Mouse (Mus musculus): ENCODE measurements around the gene Gm21188. TPM values are rescaled to one million over a fixed set of nuclear protein-coding genes. Genes with fewer than 3 reads are reported as not detected.
"Not testable (repeated sequence)": the region's sequence is repeated elsewhere in the genome, so short reads cannot be mapped to it uniquely, and the experiment has no call there.

The Gm21188 gene
- total RNA-seq, 1 experiment from 2014 or later: 0.30 TPM

DNA sequence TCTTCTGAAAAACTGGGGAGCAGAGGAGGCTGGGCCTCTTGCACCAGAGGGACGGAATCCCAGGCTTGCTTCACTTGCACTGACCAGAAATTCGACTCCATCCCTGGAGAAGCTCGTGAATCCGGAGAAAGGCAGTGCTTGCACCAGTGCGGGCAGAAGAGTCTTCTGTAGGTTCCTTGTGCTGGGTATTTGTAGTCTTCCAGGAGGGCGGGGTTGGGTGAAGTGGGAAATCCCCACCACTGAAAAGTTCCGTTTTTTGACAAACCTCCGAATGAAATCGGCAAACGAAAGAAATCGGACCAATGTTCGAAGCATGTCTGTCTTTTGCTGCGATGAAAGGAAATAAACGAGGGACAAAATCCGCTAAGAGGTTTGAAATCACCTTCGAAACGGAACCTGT lies 25.1 kb downstream of the Gm21188 start, which contains the start of gene Gm36079:
Gm36079 (minus strand) TSS at position 101 of the 400 bp plus-strand sequence.
- not testable (repeated sequence) for DNase-seq

DNA sequence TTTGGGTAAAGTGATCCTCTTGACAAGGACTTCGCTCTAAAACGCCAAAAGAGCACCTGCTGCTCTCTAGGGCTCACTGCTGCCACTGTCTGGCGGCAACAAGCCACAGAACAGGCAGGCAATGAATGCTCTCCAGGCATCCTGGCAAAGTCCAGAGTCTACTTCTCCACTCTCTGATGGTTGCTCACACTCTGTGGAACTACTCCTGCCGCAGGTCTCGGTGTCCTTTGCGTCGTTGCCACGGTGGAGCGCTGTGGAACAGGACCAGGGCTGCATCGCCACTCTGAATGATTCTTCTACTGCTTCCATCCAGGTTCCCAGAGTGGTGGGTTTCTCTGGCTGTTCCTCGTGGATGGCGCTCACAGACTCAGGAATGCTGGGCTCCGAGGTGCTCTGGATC lies 25.6 kb downstream of the Gm21188 start:
- not testable (repeated sequence) for DNase-seq

DNA sequence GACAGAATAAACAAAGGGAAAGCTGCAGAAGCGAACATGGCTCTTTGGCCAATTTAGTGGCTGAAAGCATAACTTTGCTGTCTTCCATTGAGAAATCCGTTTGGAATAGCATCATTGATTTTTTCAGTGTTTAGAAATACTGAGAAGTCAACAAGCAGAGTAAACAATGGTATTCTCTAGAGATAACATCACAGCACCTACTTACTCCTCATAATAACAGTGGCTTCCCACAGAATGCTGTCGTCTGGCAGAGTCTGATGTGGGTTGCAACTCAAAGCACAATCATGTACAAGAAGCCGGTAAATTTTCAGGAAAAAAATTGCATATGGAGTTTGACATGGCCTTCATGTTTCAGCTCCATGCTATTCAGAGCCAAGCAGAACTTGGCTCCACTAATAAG lies 26.4 kb downstream of the Gm21188 start:
- not testable (repeated sequence) for DNase-seq

DNA sequence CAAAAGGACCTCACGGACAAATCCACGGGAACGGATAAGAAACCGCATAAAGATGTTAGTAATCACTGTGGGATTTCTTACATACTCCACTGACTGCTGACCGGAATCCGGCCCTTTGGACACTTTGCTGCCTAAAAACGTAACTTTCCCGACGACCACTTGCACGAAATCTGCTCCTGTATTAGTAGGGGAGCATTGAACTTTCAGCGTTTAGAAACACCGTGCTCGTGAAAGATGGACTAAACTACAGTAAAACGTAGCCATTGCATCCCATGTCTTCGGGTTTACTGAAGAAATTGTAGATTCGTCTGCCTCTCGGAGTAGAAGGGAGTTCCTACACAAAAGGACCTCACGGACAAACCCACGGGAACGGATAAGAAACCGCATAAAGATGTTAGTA lies 27.0 kb downstream of the Gm21188 start:
- DNase-seq: not testable (repeated sequence)

DNA sequence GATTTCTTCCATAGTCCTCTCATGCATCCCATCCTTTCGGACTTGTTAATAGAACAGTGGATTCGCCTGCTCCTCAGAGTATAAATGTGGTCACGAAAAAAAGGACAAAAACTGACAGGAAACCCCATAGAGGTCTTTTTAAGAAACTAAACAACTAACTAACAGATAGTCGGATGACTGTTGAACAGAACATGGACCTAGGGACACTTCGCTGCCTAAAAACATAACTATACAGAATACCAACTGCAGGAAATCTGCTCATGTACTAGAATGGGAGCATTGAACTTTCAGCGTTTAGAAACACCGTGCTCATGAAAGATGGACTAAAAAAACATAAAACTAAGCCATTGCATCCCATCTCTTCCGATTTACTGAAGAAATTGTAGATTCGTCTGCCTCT lies 27.4 kb downstream of the Gm21188 start:
- not testable (repeated sequence) for DNase-seq

DNA sequence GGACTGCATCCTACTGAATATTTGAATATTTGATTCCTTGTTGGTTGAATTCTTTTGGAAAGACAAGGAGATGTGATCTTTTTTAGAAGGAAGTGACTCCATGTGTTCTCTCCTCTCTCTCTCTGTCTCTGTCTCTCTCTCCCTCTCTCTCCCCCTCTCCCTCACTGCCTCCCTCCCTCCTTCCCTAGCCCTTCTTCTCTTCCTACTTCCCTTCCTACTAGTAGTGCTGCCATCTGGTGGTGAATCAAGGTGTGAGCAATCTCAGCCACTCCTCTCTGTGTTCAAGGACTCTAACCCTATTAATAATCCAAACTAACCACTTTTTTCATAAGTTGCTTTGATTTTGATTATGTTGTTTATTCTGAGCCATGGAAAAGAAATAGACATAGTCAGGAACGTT lies 30.5 kb downstream of the Gm21188 start:
- peak; percentile 19 for DNase-seq

DNA sequence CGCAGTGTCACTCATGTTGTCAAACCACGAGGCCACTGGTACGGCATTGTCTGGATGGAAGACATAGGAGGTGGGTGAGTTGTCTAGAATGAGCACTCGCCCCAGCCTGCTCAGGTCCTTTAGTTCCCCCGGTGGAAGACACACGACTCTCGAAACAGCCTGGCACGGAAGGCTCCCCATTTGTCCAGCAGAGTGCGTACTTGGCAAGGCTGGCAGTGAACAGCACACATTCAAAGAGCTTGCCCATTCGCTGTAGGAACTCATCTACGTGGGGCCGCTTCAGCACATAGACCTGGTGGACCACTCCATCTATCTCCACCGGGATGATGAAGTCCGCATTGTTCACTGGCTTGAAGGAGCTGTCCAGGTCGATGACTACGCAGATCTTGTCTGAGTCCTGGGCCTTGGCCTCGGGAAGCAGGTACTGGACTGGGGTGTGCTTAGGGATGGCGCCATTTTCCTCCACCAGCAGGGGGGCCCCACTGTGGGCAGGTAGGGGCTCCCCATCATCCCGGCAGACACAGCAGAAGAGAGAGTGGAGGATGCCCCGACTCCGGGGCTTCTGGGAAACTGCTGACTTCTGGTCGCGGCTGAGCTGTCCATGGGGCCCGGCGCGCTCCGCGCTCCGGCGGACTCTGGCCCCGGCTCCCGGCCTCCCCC lies 36.5 kb downstream of the Gm21188 start:
- not testable (repeated sequence) for DNase-seq

DNA sequence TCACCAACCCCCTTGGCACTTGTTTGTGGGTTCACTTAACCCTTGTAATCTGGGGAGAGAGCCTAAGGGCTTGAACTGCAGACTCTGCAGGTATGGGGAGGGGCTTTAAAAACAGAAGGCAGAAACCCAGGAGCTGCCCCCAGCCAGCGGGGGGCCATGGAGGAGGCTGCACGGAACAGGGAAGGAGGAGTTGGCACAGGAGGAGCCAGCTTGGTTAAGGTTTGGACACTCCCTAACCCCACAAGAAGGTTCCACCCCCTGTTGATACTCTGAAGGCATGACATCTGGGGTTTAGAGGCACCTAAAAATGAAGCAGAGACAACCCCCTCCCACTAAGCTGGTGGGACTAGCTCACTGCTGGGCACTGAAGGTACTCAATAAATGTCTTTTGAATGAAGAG lies 38.0 kb downstream of the Gm21188 start:
- DNase-seq: not testable (repeated sequence)

DNA sequence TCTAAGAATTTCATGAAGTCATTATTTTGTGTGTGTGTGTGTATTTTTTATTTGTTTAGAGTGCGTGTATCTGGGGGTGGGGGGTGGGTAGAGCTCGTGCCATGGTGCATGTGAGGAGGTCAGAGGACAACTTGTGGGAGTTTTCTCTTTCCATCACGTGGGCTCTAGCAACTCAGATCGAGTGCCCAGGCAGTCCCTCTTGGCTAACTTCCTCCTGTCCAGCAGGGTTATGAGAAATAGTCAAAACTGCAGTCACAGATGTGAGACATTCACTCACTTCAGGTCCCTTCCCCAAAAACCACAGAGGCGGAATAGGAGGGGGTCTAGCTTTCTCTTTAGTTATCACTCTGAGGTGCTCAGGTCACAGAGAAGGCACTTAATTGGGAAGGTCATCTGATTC lies 38.5 kb downstream of the Gm21188 start:
- not testable (repeated sequence) for DNase-seq

DNA sequence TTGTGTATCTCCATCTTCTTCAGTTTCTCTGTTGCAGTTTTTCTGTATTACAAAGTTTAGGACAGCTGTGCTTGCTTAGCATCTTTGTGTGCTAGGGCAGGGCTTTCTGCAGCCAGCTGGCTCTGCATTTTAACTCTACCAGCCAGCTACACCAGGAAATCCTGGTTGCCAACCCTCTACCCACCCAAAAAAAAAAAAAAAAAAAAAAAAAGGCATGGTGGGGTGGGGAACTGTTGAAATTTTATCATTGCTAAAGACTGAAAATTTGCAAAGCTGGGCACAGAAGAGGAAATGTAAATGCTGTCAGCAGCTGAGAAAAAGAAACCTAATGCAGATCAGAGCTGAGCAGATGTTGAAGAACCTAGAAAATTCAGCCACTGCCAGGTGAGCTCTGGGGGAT lies 41.9 kb downstream of the Gm21188 start:
- not testable (repeated sequence) for DNase-seq

DNA sequence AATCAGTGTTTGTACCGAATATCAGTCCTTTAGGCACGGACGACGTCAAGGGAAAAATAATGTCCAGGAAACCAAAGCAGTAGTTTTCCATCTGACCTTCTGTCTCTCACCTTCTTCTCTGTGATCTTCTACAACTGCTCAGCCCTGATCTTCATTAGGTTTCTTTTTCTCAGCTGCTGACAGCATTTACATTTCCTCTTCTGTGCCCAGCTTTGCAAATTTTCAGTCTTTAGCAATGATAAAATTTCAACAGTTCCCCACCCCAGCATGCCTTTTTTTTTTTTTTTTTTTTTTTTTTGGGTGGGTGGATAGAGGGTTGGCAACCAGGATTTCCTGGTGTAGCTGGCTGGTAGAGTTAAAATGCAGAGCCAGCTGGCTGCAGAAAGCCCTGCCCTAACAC lies 52.8 kb downstream of the Gm21188 start:
- DNase-seq: not testable (repeated sequence)

DNA sequence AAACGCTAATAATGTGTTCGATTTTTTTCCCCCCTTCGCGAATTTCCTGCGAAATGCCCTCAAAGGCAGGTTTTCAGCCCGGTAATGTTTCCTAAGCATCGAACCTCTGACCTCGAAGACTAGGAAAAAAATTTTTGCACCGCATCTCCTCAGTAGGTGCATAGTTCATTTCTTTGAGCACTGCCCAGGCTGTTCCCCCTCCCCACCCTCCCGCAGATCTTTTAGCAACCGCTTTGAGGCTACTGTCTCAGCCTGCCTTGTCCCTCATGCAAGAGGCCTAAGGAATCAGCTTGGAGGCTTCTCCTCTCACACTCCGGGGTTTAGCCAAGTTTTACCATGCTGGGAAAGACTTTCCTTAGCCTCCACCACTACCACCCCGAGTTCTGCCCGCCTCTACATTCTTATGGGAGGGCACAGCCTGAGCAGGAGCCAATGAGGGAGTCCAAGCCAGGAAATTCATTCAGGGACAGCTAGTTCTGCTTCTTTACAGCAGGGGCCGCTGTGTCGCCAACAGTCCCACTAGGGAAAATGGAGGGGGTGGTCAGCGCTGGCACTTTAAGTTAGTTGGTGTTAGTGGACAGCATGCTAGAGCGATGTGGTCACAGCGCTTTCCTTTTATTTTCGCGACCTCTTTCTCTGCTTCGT lies 53.4 kb downstream of the Gm21188 start:
- DNase-seq: not testable (repeated sequence)

DNA sequence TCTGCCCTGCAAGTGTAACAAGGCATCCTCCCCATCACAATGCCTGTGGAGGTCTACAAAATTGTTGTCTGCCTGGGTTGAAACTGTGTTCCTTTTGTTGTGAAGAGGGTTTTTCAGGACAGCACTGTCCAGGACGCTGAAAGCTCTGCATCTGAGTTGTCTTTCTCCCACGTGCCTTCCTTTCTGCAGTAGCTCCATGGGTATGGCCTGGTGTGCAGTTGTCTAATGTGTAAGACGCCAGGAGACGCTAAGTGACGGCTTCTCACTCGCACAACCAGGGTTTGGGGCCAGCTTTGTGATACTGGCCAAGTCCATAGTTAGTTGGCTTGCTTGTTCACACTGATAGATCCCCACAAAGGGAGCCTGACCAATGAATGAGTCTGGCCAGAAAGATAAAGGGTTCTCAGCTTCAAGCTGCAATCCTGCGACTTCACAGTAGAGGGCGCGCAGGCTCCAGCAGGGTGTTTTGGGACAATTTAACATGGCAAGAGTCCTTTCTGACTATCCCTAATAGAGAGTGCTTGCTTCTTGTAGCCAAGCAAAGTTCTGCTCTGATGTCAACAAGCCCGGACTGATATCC lies 60.0 kb downstream of the Gm21188 start:
- not testable (repeated sequence) for DNase-seq

DNA sequence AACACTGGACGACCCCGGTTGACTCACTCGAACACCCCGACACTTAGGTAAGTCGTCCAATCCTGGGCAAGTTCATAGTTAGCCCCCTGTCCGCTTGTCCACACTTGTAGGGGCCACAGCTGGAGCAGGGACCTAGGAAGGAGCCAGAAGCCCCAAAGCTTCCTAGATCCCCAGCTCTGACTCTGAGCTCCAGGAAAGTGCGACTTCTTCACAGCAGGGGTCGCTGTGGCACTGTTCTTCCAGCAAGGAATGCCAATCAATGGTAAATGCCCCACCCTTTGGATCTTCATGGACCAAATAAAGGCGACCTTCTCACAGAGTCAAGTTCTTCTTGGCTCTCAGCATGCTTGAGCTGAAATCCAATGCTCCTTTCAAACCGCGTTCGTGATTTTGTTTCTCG lies 60.7 kb downstream of the Gm21188 start:
- DNase-seq: not testable (repeated sequence)

Other genes starting within 250 kb of the Gm21188 start
- gene AF067063, start 222.0 kb downstream of the Gm21188 start, total RNA-seq (2021): not detected in 2 replicates
- not detected in 2 replicates for gene D13Ertd608e, start 216.2 kb downstream of the Gm21188 start, total RNA-seq (2021)
- not detected in 2 replicates for gene Tcstv1, start 157.4 kb downstream of the Gm21188 start, total RNA-seq (2021)
- gene Gm21761, start 122.9 kb downstream of the Gm21188 start, total RNA-seq (2021): not detected in 2 replicates
- gene B020031M17Rik, start 101.4 kb downstream of the Gm21188 start, total RNA-seq (2021): not detected in 2 replicates
- not detected in 2 replicates for gene Gm36079, start 25.2 kb downstream of the Gm21188 start, total RNA-seq (2021)
- gene Gm20767, start 88.1 kb upstream of the Gm21188 start, total RNA-seq (2021): not detected in 2 replicates
- not detected in 2 replicates for gene Gm21818, start 120.2 kb upstream of the Gm21188 start, total RNA-seq (2021)
- not detected in 2 replicates for gene Gm21762, start 163.8 kb upstream of the Gm21188 start, total RNA-seq (2021)
- not detected in 2 replicates for gene Gm21731, start 186.9 kb upstream of the Gm21188 start, total RNA-seq (2021)
- gene AF067061, start 210.9 kb upstream of the Gm21188 start, total RNA-seq (2021): not detected in 2 replicates
- 0.68 TPM in 1 of 2 replicates, not detected in the other for gene BC147527, start 248.2 kb upstream of the Gm21188 start, total RNA-seq (2021)

Data from adrenal gland, postnatal 14 days (tissue).